Mouse (Mus musculus) erythroblast, embryonic 14.5 days (primary cell): Measurements from ENCODE around the gene Rptor.

Source experiments
- GATA1 ChIP-seq: IDR thresholded peaks from 2 replicates; pipeline ENCODE4 v1.6.1; 2012; ENCODE audit warnings: low read length, inconsistent platforms, mixed read lengths
- TAL1 ChIP-seq: IDR thresholded peaks from 3 replicates; pipeline ENCODE4 v1.6.1; 2012; ENCODE audit warnings: low read length, inconsistent platforms, mixed read lengths

- no peak for TF ChIP-seq GATA1
- no peak for TF ChIP-seq TAL1
These were observed 44.5 kb upstream of the Rptor start for GRCm38 (mm10) chr11:119557940-119558869.
